Mouse (Mus musculus) myocyte (in vitro differentiated cells): Measurements from ENCODE around the gene Setd3. TPM values are rescaled to one million over a fixed set of nuclear protein-coding genes. Genes with fewer than 3 reads are reported as not detected.

Experiments
- H3K27me3 ChIP-seq: one replicate; pipeline ENCODE4 v1.6.1; 2011; ENCODE audit not compliant: control insufficient read depth, insufficient read depth, insufficient read length
- H3K36me3 ChIP-seq: one replicate; pipeline ENCODE4 v1.6.1; 2011; ENCODE audit not compliant: control insufficient read depth, insufficient read depth
- H3K4me2 ChIP-seq: one replicate; pipeline ENCODE4 v1.6.1; 2011; ENCODE audit warnings: low read depth, control low read depth
- H3K4me3 ChIP-seq: one replicate; pipeline ENCODE4 v1.5.1; 2011; ENCODE audit warnings: mild to moderate bottlenecking, control low read depth, moderate library complexity
- H3K79me2 ChIP-seq: one replicate; pipeline ENCODE4 v1.6.1; 2011; ENCODE audit not compliant: control insufficient read depth, insufficient read depth
- H3ac ChIP-seq: one replicate; pipeline ENCODE4 v1.6.1; 2011; ENCODE audit not compliant: control insufficient read depth, insufficient read length
- CEBPB ChIP-seq: IDR thresholded peaks from 2 replicates; pipeline ENCODE4 v1.6.1; 2011; ENCODE audit warnings: mild to moderate bottlenecking, moderate library complexity; ENCODE audit not compliant: poor library complexity, insufficient read depth, severe bottlenecking
- E2F4 ChIP-seq: IDR thresholded peaks from one replicate; pipeline ENCODE4 v1.6.1; 2011; ENCODE audit warnings: mild to moderate bottlenecking, control low read depth, moderate library complexity; ENCODE audit not compliant: insufficient read depth
- MAX ChIP-seq: IDR thresholded peaks from one replicate; pipeline ENCODE4 v1.6.1; 2011; ENCODE audit warnings: low read depth, mild to moderate bottlenecking, control low read depth
- MYOD1 ChIP-seq, 3 experiments: IDR thresholded peaks; one replicate each; pipeline ENCODE4 v1.6.1; 2011; ENCODE audit warnings: control low read depth in 2 of 3, low read depth in 2 of 3, mild to moderate bottlenecking in 2 of 3, moderate library complexity in 1 of 3; ENCODE audit not compliant: insufficient read length in 2 of 3, control insufficient read depth in 1 of 3
- MYOG ChIP-seq, 3 experiments: IDR thresholded peaks; one replicate each; pipeline ENCODE4 v1.6.1; 2011; ENCODE audit warnings: control low read depth in 2 of 3, low read depth in 2 of 3, mild to moderate bottlenecking in 2 of 3; ENCODE audit not compliant: insufficient read length in 2 of 3, control insufficient read depth in 1 of 3, insufficient read depth in 1 of 3
- POLR2A ChIP-seq: IDR thresholded peaks from one replicate; pipeline ENCODE4 v1.6.1; 2011; ENCODE audit warnings: low read depth, mild to moderate bottlenecking, control low read depth, moderate library complexity; ENCODE audit not compliant: insufficient read length
- POLR2AphosphoS2 ChIP-seq: IDR thresholded peaks from one replicate; pipeline ENCODE4 v1.6.1; 2011; ENCODE audit warnings: low read depth, control low read depth; ENCODE audit not compliant: insufficient read length
- REST ChIP-seq: IDR thresholded peaks from one replicate; pipeline ENCODE4 v1.6.1; 2011; ENCODE audit warnings: mild to moderate bottlenecking, control low read depth, moderate library complexity; ENCODE audit not compliant: insufficient read depth, insufficient read length
- SRF ChIP-seq: IDR thresholded peaks from one replicate; pipeline ENCODE4 v1.6.1; 2011; ENCODE audit warnings: low read depth; ENCODE audit not compliant: control insufficient read depth, insufficient read length
- TCF12 ChIP-seq: IDR thresholded peaks from one replicate; pipeline ENCODE4 v1.6.1; 2011; ENCODE audit warnings: mild to moderate bottlenecking, control low read depth; ENCODE audit not compliant: poor library complexity, insufficient read depth, severe bottlenecking
- TCF3 ChIP-seq: IDR thresholded peaks from one replicate; pipeline ENCODE4 v1.6.1; 2011; ENCODE audit warnings: low read depth, control low read depth; ENCODE audit not compliant: insufficient read length
- USF1 ChIP-seq: IDR thresholded peaks from one replicate; pipeline ENCODE4 v1.6.1; 2011; ENCODE audit warnings: low read depth, mild to moderate bottlenecking, control low read depth, moderate library complexity
- polyA plus RNA-seq: library from polyadenylated mRNA; unstranded; fragments of >200 nt; fragmentation: generic; extraction: Trizol; gene quantifications from one replicate; pipeline ENCODE4 v1.2.1, GENCODE M21; 2012; ENCODE audit warnings: missing spikeins

Gene Setd3
- polyA plus RNA-seq, 1 experiment, result 54.0 TPM

DNA sequence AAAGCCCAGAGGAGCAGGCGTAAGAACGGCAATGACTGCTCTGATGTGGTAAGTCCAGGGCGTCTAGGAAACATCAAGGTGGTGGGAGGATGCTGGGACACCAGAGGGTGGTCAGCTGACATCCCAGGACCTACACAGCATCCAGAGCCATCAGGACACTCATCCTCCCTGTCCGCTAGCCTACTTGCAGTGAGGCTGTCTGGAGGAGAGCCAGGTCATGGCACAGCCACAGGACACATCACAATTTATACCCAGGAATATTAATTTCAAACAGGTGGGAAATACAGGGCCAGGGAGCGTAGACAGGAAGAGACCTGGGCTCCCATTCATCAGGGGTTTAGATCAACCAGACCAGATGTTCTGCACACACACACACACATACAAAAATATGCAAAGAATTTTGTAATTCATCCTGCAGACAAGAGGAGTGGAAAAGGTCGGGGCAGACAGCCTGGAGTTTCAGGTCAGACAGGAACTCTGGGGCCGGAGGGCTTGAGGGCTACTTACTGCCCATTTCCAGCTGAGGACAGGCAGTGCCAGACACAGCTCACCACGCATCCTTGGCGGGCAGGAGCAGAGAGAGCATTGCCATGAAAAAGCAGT lies 114.6 kb downstream of the Setd3 start:
- Histone ChIP-seq H3K4me2 (no peak overlapping the region), H3K27me3 (no peaks in the 10 kb centered on the region), H3ac (no peak overlapping the region), H3K36me3 (no peaks in the 10 kb centered on the region), H3K4me3 (no peak overlapping the region), H3K79me2 (no peaks in the 10 kb centered on the region)
- TF ChIP-seq USF1 (no peak), SRF (no peak), POLR2AphosphoS2 (no peak), MYOD1 (IDR thresholded peaks at IDR 0.05; ENCODE audit: control insufficient read depth in 1 of 3, insufficient read length in 2 of 3, low read depth in 2 of 3) (no peak), MAX (no peak), CEBPB (no peak), E2F4 (no peak), TCF3 (no peak), MYOG (IDR thresholded peaks at IDR 0.05; ENCODE audit: control insufficient read depth in 1 of 3, insufficient read depth in 1 of 3, insufficient read length in 2 of 3, low read depth in 2 of 3) (no peak), REST (no peak), POLR2A (no peak), TCF12 (no peak)

DNA sequence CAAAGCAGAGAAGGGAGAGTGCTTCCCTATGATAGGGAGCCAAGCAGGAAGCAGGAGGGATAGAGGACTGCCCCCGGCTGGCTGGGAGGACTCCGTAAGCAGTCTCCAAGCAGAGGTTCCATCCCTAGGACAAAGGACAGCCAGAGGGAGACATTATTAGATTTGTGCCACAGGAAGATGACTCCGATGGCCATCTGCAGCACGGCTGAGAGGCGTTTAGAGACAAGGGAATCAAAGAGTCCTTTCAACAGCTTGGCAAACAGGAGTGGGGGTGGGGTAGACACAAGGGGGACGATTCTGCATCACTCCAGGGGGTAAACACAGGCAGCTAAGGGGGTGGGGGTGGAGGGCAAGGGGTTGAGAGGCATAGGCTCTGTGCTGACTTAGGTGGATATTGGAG lies 115.1 kb downstream of the Setd3 start:
- no peaks in the 10 kb centered on the region for H3K36me3 ChIP-seq
- H3K4me3 ChIP-seq, result no peak overlapping the region
- H3K4me2 ChIP-seq, result no peak overlapping the region
- H3ac ChIP-seq, result no peak overlapping the region
- no peaks in the 10 kb centered on the region for H3K79me2 ChIP-seq
- no peak for TF ChIP-seq CEBPB
- no peak for TF ChIP-seq POLR2AphosphoS2
- no peaks in the 10 kb centered on the region for H3K27me3 ChIP-seq

DNA sequence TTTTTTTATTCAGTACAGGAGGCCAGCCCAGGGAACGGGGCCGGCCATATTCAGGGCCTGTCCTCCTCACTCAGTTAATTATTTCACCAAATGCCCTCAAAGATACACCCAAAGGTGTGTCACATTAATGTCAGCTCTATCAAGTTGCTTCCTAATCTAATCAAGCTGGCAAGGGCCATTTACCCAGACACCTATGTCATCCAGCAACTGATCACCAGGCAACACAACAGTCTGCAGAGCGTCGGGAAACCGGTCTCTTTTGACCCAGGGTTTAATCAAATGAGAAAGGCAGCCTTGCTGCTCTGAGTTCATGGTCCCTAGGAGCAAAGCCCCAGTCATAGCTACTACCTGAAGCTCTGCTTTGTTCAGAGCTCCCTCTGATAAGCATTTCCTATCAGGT lies 117.0 kb downstream of the Setd3 start:
- Histone ChIP-seq H3K27me3 (no peaks in the 10 kb centered on the region), H3K79me2 (no peaks in the 10 kb centered on the region), H3K4me2 (no peak overlapping the region), H3K36me3 (no peaks in the 10 kb centered on the region), H3K4me3 (no peak overlapping the region), H3ac (no peak overlapping the region)
- no peak for TF ChIP-seq REST
- TF ChIP-seq SRF, result no peak
- TF ChIP-seq E2F4, result no peak
- no peak for TF ChIP-seq POLR2A
- no peak for TF ChIP-seq USF1
- TF ChIP-seq POLR2AphosphoS2, result no peak
- TF ChIP-seq TCF12, result no peak
- no peak for TF ChIP-seq MAX
- TF ChIP-seq MYOG (IDR thresholded peaks at IDR 0.05; ENCODE audit: control insufficient read depth in 1 of 3, insufficient read depth in 1 of 3, insufficient read length in 2 of 3, low read depth in 2 of 3), result no peak

DNA sequence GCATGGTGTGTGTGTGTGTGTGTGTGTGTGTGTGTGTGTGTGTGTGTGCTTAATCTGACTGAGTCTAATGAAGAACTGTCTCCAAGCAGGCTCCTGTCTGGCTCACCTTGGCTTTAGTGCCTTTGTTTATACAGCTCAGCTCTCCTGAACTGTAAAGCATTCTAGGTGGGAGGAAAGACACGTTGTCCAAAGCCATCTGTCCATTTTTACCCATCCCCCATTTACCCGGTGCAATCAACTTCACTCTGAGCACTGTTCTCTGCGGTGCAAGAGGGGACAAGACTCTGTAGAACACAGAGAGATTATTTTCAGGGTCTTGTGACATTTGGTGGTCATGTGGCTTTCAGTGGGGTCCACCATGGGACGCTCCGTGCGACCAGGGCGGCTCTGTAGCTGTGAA lies 117.5 kb downstream of the Setd3 start:
- no peaks in the 10 kb centered on the region for H3K27me3 ChIP-seq
- no peaks in the 10 kb centered on the region for H3K36me3 ChIP-seq
- TF ChIP-seq E2F4 (no peak), USF1 (no peak), POLR2A (no peak), MYOD1 (IDR thresholded peaks at IDR 0.05; ENCODE audit: control insufficient read depth in 1 of 3, insufficient read length in 2 of 3, low read depth in 2 of 3) (no peak), TCF3 (no peak), CEBPB (no peak), SRF (no peak), POLR2AphosphoS2 (no peak), REST (no peak), TCF12 (no peak), MYOG (IDR thresholded peaks at IDR 0.05; ENCODE audit: control insufficient read depth in 1 of 3, insufficient read depth in 1 of 3, insufficient read length in 2 of 3, low read depth in 2 of 3) (no peak), MAX (no peak)
- H3K4me2 ChIP-seq, result no peak overlapping the region
- no peaks in the 10 kb centered on the region for H3K79me2 ChIP-seq
- H3ac ChIP-seq, result no peak overlapping the region
- H3K4me3 ChIP-seq, result no peak overlapping the region

Other genes with a start within 250 kb of the Setd3 start
- gene Bcl11b, start 175.7 kb downstream of the Setd3 start, polyA plus RNA-seq, result not detected
- 29.1 TPM for gene Ccnk, start 265 bp upstream of the Setd3 start, polyA plus RNA-seq
- gene Ccdc85c, start 96.1 kb upstream of the Setd3 start, polyA plus RNA-seq, result 6.6 TPM
- 13.5 TPM for gene Hhipl1, start 127.0 kb upstream of the Setd3 start, polyA plus RNA-seq
- gene Cyp46a1, start 155.1 kb upstream of the Setd3 start, polyA plus RNA-seq, result 1.6 TPM
- gene Eml1, start 191.6 kb upstream of the Setd3 start, polyA plus RNA-seq, result 33.4 TPM